Mouse (Mus musculus): Measurements from ENCODE around the gene Hnrnpf. TPM values are rescaled to one million over a fixed set of nuclear protein-coding genes. Genes with fewer than 3 reads are reported as not detected.
"Not testable (repeated sequence)": the region's sequence is repeated elsewhere in the genome, so short reads cannot be mapped to it uniquely, and the experiment has no call there.

Gene Hnrnpf
- total RNA-seq (2022), result 100 to 1,000 TPM; 170 to 189 (median 180) TPM

DNA sequence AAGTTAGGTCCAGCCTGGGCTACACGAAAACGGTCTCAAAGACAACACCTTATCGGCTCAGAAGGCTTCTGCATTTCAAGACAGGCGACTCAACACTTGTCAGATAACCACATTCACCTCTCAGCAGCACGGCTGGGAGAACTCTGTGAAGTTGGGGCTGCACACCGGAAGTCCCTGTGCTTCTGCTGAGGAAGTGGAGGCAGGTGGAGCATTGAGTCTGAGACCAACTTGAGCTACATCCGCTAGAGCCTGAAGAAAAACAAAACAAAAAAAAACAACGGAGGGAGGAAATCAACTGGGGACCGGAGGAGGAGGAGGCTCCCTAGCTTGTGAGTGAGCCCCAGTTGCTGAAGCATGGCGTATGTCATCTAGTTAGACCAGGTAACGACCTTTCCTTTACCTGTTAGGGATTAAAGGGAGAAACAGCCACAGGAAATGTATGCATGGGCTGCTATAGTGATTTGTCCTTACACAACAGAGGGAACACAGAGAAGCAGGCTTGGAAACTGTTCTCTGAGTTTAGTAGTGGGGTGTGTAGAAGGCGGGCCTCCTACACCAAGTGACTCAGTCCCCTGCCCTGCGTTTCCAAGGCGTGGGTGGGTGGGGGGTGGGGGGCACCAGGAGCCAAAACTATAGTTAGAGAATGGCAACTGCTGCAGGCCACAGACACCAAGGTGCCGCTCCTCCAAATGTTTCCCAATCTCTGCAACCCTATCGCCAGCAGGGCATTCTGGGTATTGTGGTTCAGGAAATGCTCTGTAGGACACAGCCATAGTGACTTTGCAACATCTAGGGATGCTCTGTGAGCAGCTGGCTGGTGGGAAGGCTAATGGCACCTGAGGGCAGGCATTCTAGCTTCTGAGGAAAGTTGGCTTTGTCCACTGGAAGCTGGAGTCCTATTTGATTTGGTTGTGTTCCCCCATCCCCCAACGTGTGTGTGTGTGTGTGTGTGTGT lies at the start of gene Hnrnpf:
Gene Hnrnpf, plus strand, starts transcription at position 199 of the 955 bp plus-strand sequence.
- DNase-seq (ENCODE audit: low spot score), result no peak

DNA sequence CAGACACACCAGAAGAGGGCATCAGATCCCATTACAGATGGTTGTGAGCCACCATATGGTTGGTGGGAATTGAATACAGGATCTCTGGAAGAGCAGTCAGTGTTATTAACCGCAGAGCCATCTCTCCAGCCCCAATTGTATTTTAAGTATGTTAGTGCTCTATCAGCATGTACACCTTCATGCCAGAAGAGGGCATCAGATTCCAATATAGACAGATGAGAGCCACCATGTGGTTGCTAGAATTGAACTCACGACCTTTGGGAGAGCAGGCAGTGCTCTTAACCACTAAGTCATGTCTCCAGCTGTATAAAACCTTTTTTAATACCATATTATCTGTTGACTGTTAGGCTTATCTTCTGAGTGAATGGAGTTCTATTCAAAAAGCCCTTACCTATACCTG lies 48.4 kb upstream of the Hnrnpf start:
- DNase-seq (ENCODE audit: low spot score), result no peak

DNA sequence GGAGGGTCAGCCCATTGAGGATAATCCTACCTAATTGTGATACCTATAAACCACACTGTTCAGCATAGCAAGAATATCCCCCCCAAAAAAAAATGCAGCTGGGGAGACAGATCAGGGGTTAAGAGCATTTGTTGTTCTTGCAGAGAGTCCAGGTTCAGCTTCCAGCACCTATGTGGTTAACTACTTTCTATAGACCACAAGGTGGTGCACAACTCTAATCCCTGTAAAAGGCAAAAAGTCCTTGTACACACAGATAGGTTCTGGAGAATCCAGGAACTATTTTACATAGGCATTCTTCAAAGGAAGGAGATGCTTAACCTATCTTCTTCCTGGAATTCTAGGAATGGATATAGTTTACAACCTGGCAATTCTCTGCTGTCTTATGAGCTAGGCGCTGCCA lies 42.1 kb upstream of the Hnrnpf start:
- no peak for DNase-seq (ENCODE audit: low spot score)

DNA sequence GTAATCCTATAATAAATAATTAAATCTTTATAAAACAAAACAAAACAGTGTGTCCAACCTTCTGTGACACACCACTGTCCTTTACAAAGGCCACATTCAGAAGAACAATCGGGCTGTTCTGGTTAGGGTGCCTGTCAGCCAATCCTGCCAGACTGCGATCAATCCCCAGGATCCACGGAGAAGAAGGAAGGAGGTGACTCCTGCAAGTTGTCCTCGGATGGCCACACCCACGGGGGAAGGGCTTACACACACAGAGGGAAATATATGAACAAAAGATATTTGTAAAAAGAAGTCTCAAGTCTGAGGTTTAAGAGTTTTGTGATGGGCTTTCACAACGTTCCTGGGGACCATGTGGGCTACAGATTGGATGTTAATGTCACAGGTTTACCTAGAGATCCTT lies 38.3 kb upstream of the Hnrnpf start, which contains the start of gene Zfp239:
Gene Zfp239, plus strand, starts transcription at position 253 of the 400 bp plus-strand sequence.
- DNase-seq (ENCODE audit: low spot score), result no peak

DNA sequence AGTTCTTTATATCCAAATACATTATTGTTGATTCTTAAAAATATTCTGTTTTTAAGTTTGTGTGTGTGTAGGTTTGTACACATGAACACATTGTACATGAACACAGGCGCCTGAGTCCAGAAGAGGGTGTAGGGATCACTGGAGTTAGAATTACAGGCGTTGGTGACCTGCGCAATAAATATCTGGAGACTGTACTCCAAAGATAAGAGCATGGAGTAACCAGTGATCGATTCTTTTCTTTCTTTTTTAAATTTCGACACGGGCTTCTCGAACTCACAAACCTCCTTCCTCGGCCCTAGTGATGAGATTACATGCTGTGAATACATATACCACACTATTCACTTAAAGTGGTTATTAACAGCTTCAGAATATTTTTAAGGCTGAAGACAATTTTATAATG lies 37.7 kb upstream of the Hnrnpf start:
- no peak for DNase-seq (ENCODE audit: low spot score)

DNA sequence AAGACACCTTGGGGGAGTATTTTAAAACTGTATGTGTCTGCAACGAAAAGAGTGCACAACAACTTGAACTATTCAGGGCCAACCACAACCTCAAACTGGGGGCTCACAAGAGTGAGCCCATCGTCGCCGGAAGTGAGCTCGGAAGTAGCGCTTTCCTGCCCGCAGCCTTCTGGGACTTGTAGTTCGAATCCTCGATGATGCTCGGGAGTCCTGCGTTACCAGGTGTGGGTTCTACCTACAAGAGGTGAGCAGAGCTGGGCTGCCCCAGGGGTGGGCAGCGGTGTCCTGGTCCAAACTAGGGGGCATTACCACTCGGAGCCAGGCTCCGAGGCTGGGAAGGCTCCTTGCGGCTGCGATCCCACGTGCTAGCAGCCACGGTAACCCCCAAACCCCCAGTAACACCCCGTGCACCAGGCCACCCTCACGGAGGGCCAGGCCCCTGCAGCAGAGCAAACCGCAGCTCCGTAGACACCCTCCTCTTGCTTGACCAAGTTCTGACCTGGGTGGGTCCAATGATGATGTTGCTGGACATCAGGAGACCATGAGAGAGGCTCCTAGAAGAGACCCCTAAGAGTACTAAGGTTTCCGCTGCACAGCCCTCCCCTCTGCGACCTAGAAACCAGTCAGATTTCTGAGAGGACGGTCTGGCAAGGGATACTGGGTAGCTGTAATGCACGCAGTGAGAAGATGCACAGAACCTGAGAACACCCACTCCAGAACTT lies 37.1 kb upstream of the Hnrnpf start:
- peak; percentile 29 for DNase-seq (ENCODE audit: low spot score)

DNA sequence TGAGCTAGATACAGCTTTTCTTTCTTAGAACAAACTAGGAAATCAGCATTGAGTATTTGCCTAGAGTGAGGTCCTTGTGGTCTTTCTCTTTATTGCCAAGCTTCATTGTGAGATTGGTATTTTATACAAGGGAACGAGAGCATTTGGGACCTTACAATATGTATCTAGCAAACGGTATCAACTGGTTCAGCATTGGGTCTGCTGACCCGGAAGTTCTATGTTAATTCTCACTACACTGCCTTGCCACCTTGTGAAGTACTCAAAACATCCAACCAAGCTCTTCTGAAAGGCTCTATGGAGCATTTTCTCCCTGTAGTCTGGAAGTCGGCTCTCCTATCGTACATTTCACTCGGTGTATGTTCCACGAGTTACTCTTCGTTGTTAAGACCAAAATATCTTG lies 36.4 kb upstream of the Hnrnpf start:
- no peak for DNase-seq (ENCODE audit: low spot score)

DNA sequence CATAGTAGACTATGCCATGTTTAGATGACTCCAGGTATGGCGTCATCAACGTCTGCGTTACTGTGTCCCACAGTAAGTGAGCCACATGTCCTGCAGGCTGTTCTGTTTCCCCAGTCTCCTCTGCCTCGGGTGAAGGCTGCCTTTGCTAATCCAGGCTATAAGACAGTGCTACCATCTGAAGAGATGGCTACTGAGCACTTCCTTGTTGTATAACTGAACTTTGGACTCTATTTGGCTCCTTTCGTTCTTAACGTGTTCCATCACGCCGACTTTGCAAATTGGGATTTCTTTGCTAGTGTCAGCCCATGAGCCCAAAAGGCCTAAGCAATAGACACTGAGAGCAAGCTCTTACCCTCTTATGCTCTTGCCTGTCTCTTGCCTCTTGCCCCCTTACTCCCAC lies 31.9 kb upstream of the Hnrnpf start:
- DNase-seq (ENCODE audit: low spot score), result no peak

DNA sequence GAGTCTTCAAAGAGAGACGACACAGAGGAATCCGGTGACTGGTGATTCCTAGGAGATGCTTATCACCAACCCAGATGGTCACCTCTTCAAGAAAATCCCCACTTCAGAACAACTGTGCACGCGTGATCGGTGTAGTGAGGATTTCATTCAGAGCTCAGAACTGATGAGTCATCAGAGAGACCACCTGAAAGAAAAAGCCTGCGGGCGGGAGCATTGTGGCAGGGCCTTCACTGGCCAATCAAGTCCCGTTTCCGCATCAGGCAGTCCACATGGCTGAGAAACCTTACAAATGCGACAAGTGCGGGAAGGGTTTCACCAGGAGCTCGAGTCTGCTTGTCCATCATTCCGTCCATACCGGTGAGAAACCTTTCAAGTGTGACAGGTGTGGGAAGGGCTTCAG lies 29.1 kb upstream of the Hnrnpf start:
- DNase-seq (ENCODE audit: low spot score), result no peak

DNA sequence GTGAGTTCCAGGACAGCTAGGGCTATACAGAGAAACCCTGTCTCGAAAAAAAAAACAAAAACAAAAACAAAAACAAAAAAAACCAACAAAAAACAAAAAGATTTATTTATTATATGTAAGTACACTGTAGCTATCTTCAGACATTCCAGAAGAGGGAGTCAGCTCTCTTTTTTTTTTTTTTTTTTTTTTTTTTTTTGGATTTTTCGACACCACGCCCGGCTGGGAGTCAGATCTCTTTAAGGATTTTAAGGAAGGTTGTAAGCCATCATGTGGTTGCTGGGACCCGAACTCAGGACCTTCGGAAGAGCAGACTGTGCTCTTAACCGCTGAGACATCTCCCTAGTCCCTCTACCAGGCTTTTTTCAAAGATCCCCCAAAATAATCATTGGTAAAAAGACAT lies 26.7 kb upstream of the Hnrnpf start:
- not testable (repeated sequence) for DNase-seq (ENCODE audit: low spot score)

DNA sequence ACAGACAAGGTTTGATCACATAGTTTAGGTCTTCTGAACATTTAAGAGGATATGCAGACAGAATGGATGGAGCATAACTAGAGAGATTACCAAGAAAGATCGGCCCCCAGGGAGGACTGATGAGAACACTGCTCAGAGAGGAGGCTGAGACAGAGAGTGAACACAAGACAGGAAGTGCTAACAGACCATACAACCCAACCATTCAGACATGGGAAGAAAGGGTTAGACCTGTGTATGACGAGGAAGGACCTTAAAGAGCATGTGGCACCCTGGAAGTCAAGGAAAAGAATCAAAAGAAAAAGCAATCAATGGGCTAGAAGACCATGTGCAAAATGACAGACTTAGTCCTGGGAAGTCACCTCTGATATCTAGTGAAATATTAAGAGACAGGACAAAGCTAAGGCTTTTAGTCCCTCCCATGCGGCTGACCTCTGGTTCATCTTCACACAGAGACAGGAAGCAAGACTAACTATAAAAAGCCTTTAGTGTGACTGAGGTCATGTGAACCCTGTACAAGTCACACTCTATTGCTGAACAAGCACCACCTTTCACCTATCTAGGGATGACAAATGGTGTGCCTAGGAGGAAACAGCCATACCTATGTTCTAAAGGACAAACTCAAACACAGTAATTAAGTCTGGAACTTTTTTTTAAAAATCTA lies 25.4 kb upstream of the Hnrnpf start:
- no peak for DNase-seq (ENCODE audit: low spot score)

DNA sequence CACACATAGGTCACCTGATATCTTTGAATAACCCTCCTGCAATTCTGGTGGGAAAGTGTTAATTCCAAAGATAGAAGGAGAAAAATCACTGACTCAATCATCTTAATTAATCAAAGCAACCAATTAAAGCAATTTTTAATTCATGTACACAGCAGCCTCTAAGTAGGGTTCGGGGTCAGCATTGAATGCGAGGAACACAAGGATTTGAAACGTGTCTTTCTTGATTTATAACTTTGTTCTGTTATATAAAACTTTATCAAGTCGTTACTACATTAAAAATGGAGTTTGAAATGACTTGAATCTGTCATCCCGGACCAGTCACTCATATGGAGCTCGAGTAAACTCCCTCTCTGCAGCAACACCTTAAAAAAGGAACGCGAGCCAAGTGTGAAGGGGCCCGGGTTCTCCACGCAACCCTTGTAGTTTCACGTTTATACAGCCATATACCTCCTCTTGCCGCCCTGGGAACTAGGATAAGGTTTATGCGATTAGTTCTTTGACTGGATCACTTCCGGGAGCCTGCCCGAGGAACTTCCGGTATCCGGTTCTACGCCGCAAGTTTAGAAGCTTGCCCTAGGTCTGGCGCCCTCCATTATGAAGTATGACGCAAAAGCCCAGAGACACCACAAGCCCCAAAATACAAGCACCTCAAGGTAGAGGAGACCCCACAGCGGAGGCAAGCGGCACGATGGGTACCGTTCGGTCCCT lies 21.3 kb upstream of the Hnrnpf start:
- DNase-seq (ENCODE audit: low spot score), result peak; percentile 94

DNA sequence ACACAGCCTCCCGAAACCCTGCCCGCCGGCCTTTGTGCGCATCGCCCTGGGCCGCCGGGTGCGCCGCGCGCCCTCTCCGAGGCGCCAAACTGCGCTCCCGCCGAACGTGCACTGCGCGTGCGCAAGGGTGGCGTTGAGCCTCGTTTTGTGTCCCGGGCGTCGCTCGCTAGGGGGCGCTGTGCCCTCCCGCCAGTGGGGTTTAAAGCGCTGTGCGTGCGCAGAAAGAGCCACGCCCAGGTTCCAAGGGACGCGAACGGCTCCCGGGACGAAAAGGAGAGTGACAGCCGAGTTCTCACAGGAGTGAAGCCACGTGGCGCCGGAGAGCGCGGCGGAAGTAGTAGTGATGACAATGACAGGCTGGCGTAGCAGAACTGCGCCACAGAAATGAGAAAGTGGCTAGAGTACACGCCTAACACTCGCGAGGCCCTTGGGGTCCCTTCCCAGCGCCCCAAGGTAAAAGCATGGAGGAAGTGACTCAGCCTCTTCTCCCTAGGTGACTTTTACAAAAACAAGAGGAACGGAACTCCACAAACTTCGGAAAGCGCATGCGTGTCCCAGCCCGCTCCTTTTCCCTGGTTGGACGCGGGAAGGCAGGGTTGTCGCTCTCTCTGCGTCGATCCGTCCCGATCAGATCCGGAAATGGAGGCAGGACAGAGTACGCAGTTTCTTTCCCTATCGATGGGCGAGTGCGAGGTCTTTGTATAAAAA lies 20.6 kb upstream of the Hnrnpf start:
- DNase-seq (ENCODE audit: low spot score), result peak; percentile 99

DNA sequence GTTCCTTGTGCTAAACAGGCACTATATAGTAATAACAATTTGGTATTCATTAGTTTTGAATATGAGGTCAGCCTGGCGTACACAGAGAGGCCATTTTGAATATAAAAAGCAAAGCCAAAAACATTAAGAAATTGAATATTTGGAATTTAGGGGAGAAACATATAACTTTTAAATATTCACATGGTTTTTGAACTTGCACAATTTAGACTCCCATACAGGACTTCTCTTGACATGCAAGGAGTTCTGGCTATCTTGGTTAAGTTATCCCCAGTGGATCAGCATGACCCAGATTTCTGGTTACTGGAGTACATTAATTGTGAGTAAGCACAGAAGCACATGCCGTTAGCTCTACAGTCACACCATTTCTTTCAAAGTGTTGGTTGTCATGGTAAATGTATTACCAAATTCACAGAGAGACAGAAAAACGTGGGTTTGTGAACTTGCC lies 19.7 kb upstream of the Hnrnpf start:
- DNase-seq (ENCODE audit: low spot score), result peak; percentile 21

DNA sequence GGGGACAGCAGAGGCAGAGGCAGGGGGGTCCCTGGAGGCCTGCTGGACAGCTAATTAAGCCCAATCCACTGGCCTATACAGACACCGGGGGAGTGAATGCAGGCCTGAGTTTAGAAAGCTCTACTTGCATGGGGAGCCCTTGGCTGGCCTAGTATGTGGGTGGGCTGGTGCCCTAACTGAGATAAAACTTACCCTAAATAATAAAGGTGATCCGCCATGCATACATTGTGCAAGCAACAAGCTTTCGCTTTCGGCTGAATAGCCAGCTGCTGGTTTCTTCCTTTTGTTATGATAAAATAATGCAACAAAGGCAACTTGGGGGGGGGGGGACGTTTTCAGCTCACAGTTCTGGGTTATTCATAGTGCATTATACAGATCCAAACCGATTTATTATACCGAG lies 18.9 kb upstream of the Hnrnpf start:
- DNase-seq (ENCODE audit: low spot score), result no peak

DNA sequence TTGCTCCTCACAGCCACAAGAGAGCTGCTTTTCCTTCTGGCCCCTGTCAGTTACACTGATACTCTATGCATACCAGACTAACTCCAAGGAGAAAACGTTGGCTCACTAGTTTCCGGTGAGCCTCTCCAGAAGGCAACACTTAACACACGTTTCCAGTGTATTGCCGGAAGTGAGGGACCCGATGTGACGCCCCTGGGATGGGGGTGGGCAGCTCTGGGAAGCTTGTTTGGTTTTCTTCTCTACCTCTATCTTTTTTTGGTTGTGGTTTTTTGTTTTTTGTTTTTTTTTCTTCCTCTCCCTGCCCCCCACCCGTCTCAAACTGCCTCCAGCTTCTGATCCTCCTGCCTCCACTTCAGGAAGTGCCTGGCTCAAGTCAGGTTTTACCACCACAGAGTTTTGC lies 18.1 kb upstream of the Hnrnpf start:
- DNase-seq (ENCODE audit: low spot score), result no peak

DNA sequence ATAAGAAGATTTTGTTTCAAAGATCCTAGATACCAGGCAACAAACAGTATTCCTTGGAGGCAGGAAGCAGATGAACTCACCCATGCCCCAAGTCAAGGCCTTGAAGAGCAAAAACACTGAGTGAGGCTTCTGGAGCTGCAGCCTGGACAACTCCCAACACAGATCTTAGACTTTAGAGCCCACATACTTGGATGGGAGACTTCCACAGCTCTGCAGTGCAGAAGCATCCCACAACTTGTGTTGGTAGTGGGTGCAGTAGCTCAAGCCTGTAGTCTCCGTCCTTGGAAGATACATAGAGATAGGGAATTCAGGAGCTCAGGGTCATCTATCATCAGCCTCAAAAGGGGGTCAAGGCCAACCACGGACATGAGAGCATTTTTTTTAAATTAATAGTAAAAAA lies 14.2 kb upstream of the Hnrnpf start:
- no peak for DNase-seq (ENCODE audit: low spot score)

DNA sequence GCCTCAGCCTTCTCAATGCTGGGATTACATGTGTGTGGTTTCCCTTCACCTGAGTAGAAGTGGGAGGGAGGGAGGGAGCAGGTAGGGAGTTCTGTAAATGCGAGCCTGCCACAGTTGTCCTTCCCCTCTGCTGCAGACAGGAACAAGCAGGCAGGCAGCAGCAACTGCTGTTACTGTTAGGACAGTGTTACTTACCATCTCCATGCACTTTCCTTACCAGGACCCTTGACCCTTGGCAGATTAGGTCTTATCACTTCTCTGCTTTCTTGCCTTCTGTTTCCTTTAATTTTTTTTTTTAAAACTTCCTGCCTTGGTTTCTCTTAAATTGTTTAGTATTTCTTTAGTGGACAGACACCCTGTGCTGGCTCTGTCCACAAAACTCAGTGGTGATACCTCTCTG lies 12.1 kb upstream of the Hnrnpf start:
- DNase-seq (ENCODE audit: low spot score), result no peak

DNA sequence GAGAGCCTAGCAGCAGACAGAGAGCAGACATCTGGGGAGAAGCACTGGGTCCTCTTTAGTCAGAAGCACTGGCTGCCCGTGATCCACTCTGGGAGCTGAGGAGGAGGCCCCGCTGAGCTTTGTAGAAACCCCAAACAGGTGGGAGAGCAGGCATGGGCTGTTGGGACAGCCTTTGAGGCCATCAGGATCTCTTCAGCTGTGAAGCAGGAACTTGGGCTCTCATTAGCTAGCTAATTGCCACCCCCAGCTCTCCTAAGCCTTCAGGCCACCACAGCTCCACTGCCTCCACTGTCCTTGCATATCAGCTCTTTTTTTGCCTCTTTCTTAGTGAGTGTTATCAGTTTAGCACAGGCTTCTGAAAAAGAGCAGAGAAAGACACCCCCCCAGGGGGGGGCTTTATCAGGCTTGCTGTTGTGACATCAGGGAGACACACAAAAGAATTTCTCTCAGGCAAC lies 11.5 kb upstream of the Hnrnpf start:
- no peak for DNase-seq (ENCODE audit: low spot score)

DNA sequence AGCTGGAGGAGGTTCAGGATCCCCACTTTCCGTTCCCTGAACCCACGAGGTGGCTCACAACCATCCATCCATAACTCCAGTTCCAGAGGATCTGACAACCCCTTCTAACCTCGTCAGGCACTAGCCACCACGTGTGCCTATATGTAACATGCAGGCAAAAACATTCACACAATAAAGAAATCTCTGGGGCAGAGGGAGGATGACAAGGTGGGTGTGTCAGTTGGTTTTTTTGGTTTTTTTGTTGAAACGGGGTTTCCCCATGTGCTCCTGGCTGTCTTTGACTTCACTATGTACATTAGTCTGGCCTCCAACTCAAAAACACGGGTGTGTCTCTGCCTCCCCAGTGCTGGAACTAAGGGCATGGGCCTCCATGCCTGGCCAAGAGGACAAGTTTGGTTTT lies 9.9 kb upstream of the Hnrnpf start:
- no peak for DNase-seq (ENCODE audit: low spot score)

All from heart, adult 8-10 months (tissue).